Mouse (Mus musculus): ENCODE measurements around the gene Apold1.

Apold1 gene

GRCm38 (mm10) chr6:135029246-135029645, 47.7 kb downstream of the Apold1 start:
- no peak for DNase-seq (ENCODE audit: low spot score in 2 of 2)

All from frontal cortex, postnatal 10 days (tissue).